Mouse (Mus musculus): Measurements from ENCODE around the gene Olfr921. TPM values are rescaled to one million over a fixed set of nuclear protein-coding genes. Genes with fewer than 3 reads are reported as not detected.

Gene Olfr921
- polyA plus RNA-seq, 2 experiments = not detected

DNA sequence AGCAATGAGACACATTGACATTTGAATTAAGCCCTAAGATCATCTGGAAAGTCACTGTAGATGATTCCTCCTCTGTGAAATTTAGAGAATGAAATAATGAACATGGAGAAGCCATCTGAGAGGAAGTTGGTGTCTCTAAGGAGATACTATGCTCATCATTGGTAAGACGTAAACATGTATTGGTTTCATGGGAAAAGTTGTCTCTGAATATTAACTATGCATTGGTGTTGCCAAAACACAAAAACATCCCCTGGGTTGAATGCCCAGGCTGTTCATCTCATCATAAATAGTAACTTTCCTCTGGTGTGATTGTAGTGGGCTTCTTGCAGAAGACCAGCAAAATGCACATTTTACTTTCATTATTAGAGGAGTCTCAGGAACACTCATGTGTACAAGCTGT lies 53.4 kb downstream of the Olfr921 start, which contains the start of gene Olfr923:
TSS of gene Olfr923 (plus strand) at position 301 of the 400 bp plus-strand sequence.
- no peak for ATAC-seq (ENCODE audit: insufficient read depth)
- no peak within 1 kb of the TSS for H3K9ac ChIP-seq (replicated peaks)
- no peak for TF ChIP-seq CTCF (IDR thresholded peaks at IDR 0.05; ENCODE audit: low read depth)
- no peak for TF ChIP-seq EP300 (IDR thresholded peaks at IDR 0.05; ENCODE audit: low read depth)
- no peak for DNase-seq (ENCODE audit: low read depth in 3 of 3, low spot score in 3 of 3)
- H3K36me3 ChIP-seq (replicated peaks; ENCODE audit: control insufficient read depth, insufficient read depth, low read depth) = no peaks in the 10 kb centered on the region
- no peaks in the 10 kb centered on the region for H3K4me1 ChIP-seq (replicated peaks; ENCODE audit: control insufficient read depth in 2 of 2, insufficient read depth in 2 of 2, low read length in 1 of 2)
- no peak within 1 kb of the TSS for H3K4me2 ChIP-seq (ENCODE audit: low read depth)
- H3K27ac ChIP-seq = no peak within 1 kb of the TSS
- WGBS (ENCODE audit: insufficient replicate concordance) = 72% methylated on average over 1 of the region's 1 CpGs
- no peaks in the 10 kb centered on the region for H3K9me3 ChIP-seq (ENCODE audit: control insufficient read depth, low read length)
- no peaks in the 10 kb centered on the region for H3K27me3 ChIP-seq (ENCODE audit: control insufficient read depth, insufficient read depth, low read length)
- no peak within 1 kb of the TSS for H3K4me3 ChIP-seq (ENCODE audit: insufficient read depth in 1 of 2, low read depth in 2 of 2, low read length in 2 of 2)

Other genes with a start within 250 kb of the Olfr921 start
- gene Olfr910, start 235.2 kb upstream of the Olfr921 start, polyA plus RNA-seq (2012; rRNA removed) = not detected in 2 replicates
- not detected in 2 replicates for gene Olfr910, start 235.2 kb upstream of the Olfr921 start, polyA plus RNA-seq (2014; fragmentation: Nextera tagmentation; extraction: Ambion mirVana)
- gene Olfr912, start 192.9 kb upstream of the Olfr921 start, polyA plus RNA-seq (2012; rRNA removed) = not detected in 2 replicates
- not detected in 2 replicates for gene Olfr912, start 192.9 kb upstream of the Olfr921 start, polyA plus RNA-seq (2014; fragmentation: Nextera tagmentation; extraction: Ambion mirVana)
- gene Olfr913, start 180.3 kb upstream of the Olfr921 start, polyA plus RNA-seq (2012; rRNA removed) = not detected in 2 replicates
- not detected in 2 replicates for gene Olfr913, start 180.3 kb upstream of the Olfr921 start, polyA plus RNA-seq (2014; fragmentation: Nextera tagmentation; extraction: Ambion mirVana)
- gene Olfr914, start 168.0 kb upstream of the Olfr921 start, polyA plus RNA-seq (2012; rRNA removed) = not detected in 2 replicates
- gene Olfr914, start 168.0 kb upstream of the Olfr921 start, polyA plus RNA-seq (2014; fragmentation: Nextera tagmentation; extraction: Ambion mirVana) = not detected in 2 replicates
- gene Olfr916, start 113.2 kb upstream of the Olfr921 start, polyA plus RNA-seq (2012; rRNA removed) = not detected in 2 replicates
- gene Olfr916, start 113.2 kb upstream of the Olfr921 start, polyA plus RNA-seq (2014; fragmentation: Nextera tagmentation; extraction: Ambion mirVana) = not detected in 2 replicates
- gene Olfr917, start 107.2 kb upstream of the Olfr921 start, polyA plus RNA-seq (2012; rRNA removed) = not detected in 2 replicates
- gene Olfr917, start 107.2 kb upstream of the Olfr921 start, polyA plus RNA-seq (2014; fragmentation: Nextera tagmentation; extraction: Ambion mirVana) = not detected in 2 replicates
- gene Olfr918, start 98.5 kb upstream of the Olfr921 start, polyA plus RNA-seq (2012; rRNA removed) = not detected in 2 replicates
- gene Olfr918, start 98.5 kb upstream of the Olfr921 start, polyA plus RNA-seq (2014; fragmentation: Nextera tagmentation; extraction: Ambion mirVana) = not detected in 2 replicates
- gene Olfr919, start 69.4 kb upstream of the Olfr921 start, polyA plus RNA-seq (2012; rRNA removed) = not detected in 2 replicates
- gene Olfr919, start 69.4 kb upstream of the Olfr921 start, polyA plus RNA-seq (2014; fragmentation: Nextera tagmentation; extraction: Ambion mirVana) = not detected in 2 replicates
- 3.0 and 4.5 TPM in 2 replicates for gene Vwa5a, start 54.8 kb upstream of the Olfr921 start, polyA plus RNA-seq (2012; rRNA removed)
- gene Vwa5a, start 54.8 kb upstream of the Olfr921 start, polyA plus RNA-seq (2014; fragmentation: Nextera tagmentation; extraction: Ambion mirVana) = 8.5 TPM in 2 replicates
- 0.03 and 0.04 TPM in 2 replicates for gene Olfr920, start 20.8 kb upstream of the Olfr921 start, polyA plus RNA-seq (2012; rRNA removed)
- gene Olfr920, start 20.8 kb upstream of the Olfr921 start, polyA plus RNA-seq (2014; fragmentation: Nextera tagmentation; extraction: Ambion mirVana) = not detected in 2 replicates
- not detected in 2 replicates for gene Olfr922, start 41.5 kb downstream of the Olfr921 start, polyA plus RNA-seq (2012; rRNA removed)
- gene Olfr922, start 41.5 kb downstream of the Olfr921 start, polyA plus RNA-seq (2014; fragmentation: Nextera tagmentation; extraction: Ambion mirVana) = not detected in 2 replicates
- not detected in 2 replicates for gene Olfr923, start 53.5 kb downstream of the Olfr921 start, polyA plus RNA-seq (2012; rRNA removed)
- not detected in 2 replicates for gene Olfr923, start 53.5 kb downstream of the Olfr921 start, polyA plus RNA-seq (2014; fragmentation: Nextera tagmentation; extraction: Ambion mirVana)
- gene Olfr924, start 71.4 kb downstream of the Olfr921 start, polyA plus RNA-seq (2012; rRNA removed) = not detected in 2 replicates
- not detected in 2 replicates for gene Olfr924, start 71.4 kb downstream of the Olfr921 start, polyA plus RNA-seq (2014; fragmentation: Nextera tagmentation; extraction: Ambion mirVana)
- not detected in 2 replicates for gene Olfr26, start 82.0 kb downstream of the Olfr921 start, polyA plus RNA-seq (2012; rRNA removed)
- gene Olfr26, start 82.0 kb downstream of the Olfr921 start, polyA plus RNA-seq (2014; fragmentation: Nextera tagmentation; extraction: Ambion mirVana) = not detected in 2 replicates
- not detected in 2 replicates for gene Olfr926, start 104.1 kb downstream of the Olfr921 start, polyA plus RNA-seq (2012; rRNA removed)
- gene Olfr926, start 104.1 kb downstream of the Olfr921 start, polyA plus RNA-seq (2014; fragmentation: Nextera tagmentation; extraction: Ambion mirVana) = not detected in 2 replicates
- gene Olfr930, start 156.7 kb downstream of the Olfr921 start, polyA plus RNA-seq (2012; rRNA removed) = not detected in 2 replicates
- not detected in 2 replicates for gene Olfr930, start 156.7 kb downstream of the Olfr921 start, polyA plus RNA-seq (2014; fragmentation: Nextera tagmentation; extraction: Ambion mirVana)
- not detected in 2 replicates for gene Olfr933, start 199.2 kb downstream of the Olfr921 start, polyA plus RNA-seq (2012; rRNA removed)
- gene Olfr933, start 199.2 kb downstream of the Olfr921 start, polyA plus RNA-seq (2014; fragmentation: Nextera tagmentation; extraction: Ambion mirVana) = not detected in 2 replicates
- gene Olfr934, start 215.2 kb downstream of the Olfr921 start, polyA plus RNA-seq (2012; rRNA removed) = not detected in 2 replicates
- gene Olfr934, start 215.2 kb downstream of the Olfr921 start, polyA plus RNA-seq (2014; fragmentation: Nextera tagmentation; extraction: Ambion mirVana) = not detected in 2 replicates
- gene Olfr935, start 226.6 kb downstream of the Olfr921 start, polyA plus RNA-seq (2012; rRNA removed) = not detected in 2 replicates
- not detected in 2 replicates for gene Olfr935, start 226.6 kb downstream of the Olfr921 start, polyA plus RNA-seq (2014; fragmentation: Nextera tagmentation; extraction: Ambion mirVana)

All from liver, embryonic 14.5 days (tissue).